Mouse (Mus musculus) ovary, postnatal 10 days (tissue): Measurements from ENCODE around the gene Vipr1.

Source experiments
- DNase-seq: peaks from one replicate; pipeline ENCODE4 v3.0.0; 2022; ENCODE audit warnings: low spot score

Vipr1 gene

GRCm38 (mm10) chr9:121718792-121719318 is 76.3 kb downstream of the Vipr1 start, which contains the start of gene Nktr:
TSS of gene Nktr (plus strand) at chr9:121719169.
- DNase-seq, result peak; percentile 81

GRCm38 (mm10) chr9:121719347-121720331 is 77.1 kb downstream of the Vipr1 start:
- DNase-seq, result peak; percentile 54
